Mouse (Mus musculus) lung, adult 2 months (tissue): ENCODE measurements around the gene Rars. TPM values are rescaled to one million over a fixed set of nuclear protein-coding genes. Genes with fewer than 3 reads are reported as not detected.

Source experiments
- DNase-seq: peaks from one replicate; pipeline ENCODE4 v3.0.0; 2022
- H3K4me1 ChIP-seq: fragments of 200-500 bp; 2 replicates; pipeline ENCODE4 v1.6.1; 2011; ENCODE audit warnings: low read length; ENCODE audit not compliant: control insufficient read depth, insufficient read depth
- H3K4me3 ChIP-seq: fragments of 200-500 bp; replicated peaks from 2 replicates; pipeline ENCODE3; 2011; ENCODE audit warnings: low read depth, mild to moderate bottlenecking, control low read depth, low read length; ENCODE audit errors: extremely low read depth
- CTCF ChIP-seq: fragments of 200-500 bp; IDR thresholded peaks from 2 replicates; pipeline ENCODE4 v1.5.1; 2011; ENCODE audit warnings: mild to moderate bottlenecking, low read length, control low read depth; ENCODE audit not compliant: insufficient read depth
- POLR2A ChIP-seq: fragments of 200-500 bp; IDR thresholded peaks from 2 replicates; pipeline ENCODE4 v1.6.1; 2011; ENCODE audit warnings: low read depth, mild to moderate bottlenecking, control low read depth, low read length, borderline replicate concordance; ENCODE audit errors: extremely low read depth
- WGBS: fragments of 180-500 bp; shearing (Covaris S2); methylation state at CpG from one replicate; pipeline ENCODE4 v1.1.7; 2018; 5-methylcytosine and 5-hydroxymethylcytosine counted together
- polyA plus RNA-seq: library from polyadenylated mRNA; depleted of rRNA; stranded (reverse); fragments of >200 nt; gene quantifications from 2 replicates; pipeline ENCODE4 v1.2.3, GENCODE M21; 2012; rRNA removed

Gene Rars
- polyA plus RNA-seq, 1 experiment = 12.3 TPM

GRCm38 (mm10) chr11:35775606-35776005 lies 58.7 kb downstream of the Rars start:
- WGBS = 89% methylated on average over 3 of the region's 3 CpGs
- Histone ChIP-seq H3K4me1 (peaks cover 3% of the 10 kb centered on the region; the same call in 1 of the 2 replicates), H3K4me3 (no peak overlapping the region)
- no peak for TF ChIP-seq CTCF
- TF ChIP-seq POLR2A = no peak
- DNase-seq = no peak

GRCm38 (mm10) chr11:35770741-35771504 lies 63.4 kb downstream of the Rars start:
- WGBS = 35% methylated on average over 9 of the region's 9 CpGs
- no peak for TF ChIP-seq CTCF
- no peak for TF ChIP-seq POLR2A
- H3K4me1 ChIP-seq = peaks cover 5% of the 10 kb centered on the region; the same call in 1 of the 2 replicates
- DNase-seq = no peak
- H3K4me3 ChIP-seq = no peak overlapping the region

- H3K4me1 ChIP-seq = peaks cover 5% of the 10 kb centered on the region; the same call in 1 of the 2 replicates
Measured at GRCm38 (mm10) chr11:35769746-35770437, 64.4 kb downstream of the Rars start.

GRCm38 (mm10) chr11:35769188-35769745 lies 65.0 kb downstream of the Rars start, which contains the start of gene Pank3:
Gene Pank3, plus strand, starts transcription at chr11:35769484.
- peak; percentile 91 for DNase-seq
- WGBS = 1% methylated on average over 50 of the region's 50 CpGs

More at GRCm38 (mm10) chr11:35769746-35770437, 64.4 kb downstream of the Rars start:
- peak; percentile 85 for DNase-seq
- TF ChIP-seq CTCF = no peak
- peak; percentile 55; the same call in 1 of the 2 replicates for TF ChIP-seq POLR2A
- WGBS = under 1% methylated on average over 41 of the region's 41 CpGs
- H3K4me3 ChIP-seq = peak overlapping the region; percentile 98

GRCm38 (mm10) chr11:35766845-35767244 lies 67.5 kb downstream of the Rars start:
- no peak for DNase-seq
- TF ChIP-seq CTCF (no peak), POLR2A (no peak)
- Histone ChIP-seq H3K4me1 (peaks cover 5% of the 10 kb centered on the region; the same call in 1 of the 2 replicates), H3K4me3 (no peak overlapping the region)
- 77% methylated on average over 5 of the region's 5 CpGs for WGBS

More at GRCm38 (mm10) chr11:35769188-35769745, 65.0 kb downstream of the Rars start, which contains the start of gene Pank3:
- peak within 1 kb of the TSS; percentile 98 for H3K4me3 ChIP-seq
- TF ChIP-seq POLR2A (peak; percentile 68; the same call in 1 of the 2 replicates), CTCF (no peak)
- H3K4me1 ChIP-seq = peaks cover 5% of the 10 kb centered on the region; the same call in 1 of the 2 replicates

- no peak for TF ChIP-seq POLR2A
- no peak for TF ChIP-seq CTCF
- H3K4me3 ChIP-seq = no peak overlapping the region
- WGBS = 96% methylated on average over 4 of the region's 4 CpGs
- no peak for DNase-seq
- H3K4me1 ChIP-seq = no peaks in the 10 kb centered on the region
Measured at GRCm38 (mm10) chr11:35760627-35761003, 73.7 kb downstream of the Rars start.

GRCm38 (mm10) chr11:35760001-35760626 lies 74.2 kb downstream of the Rars start:
- no peaks in the 10 kb centered on the region for H3K4me1 ChIP-seq
- WGBS = 77% methylated on average over 7 of the region's 7 CpGs
- no peak overlapping the region for H3K4me3 ChIP-seq
- no peak for DNase-seq
- TF ChIP-seq CTCF (no peak), POLR2A (no peak)

Other genes starting within 250 kb of the Rars start
- gene Pank3, start 65.0 kb downstream of the Rars start, polyA plus RNA-seq = 5.5 and 8.8 TPM in 2 replicates
- not detected in 2 replicates for gene Fbll1, start 35.6 kb downstream of the Rars start, polyA plus RNA-seq
- gene Wwc1, start 146.0 kb upstream of the Rars start, polyA plus RNA-seq = 97.0 and 99.9 TPM in 2 replicates